Mouse (Mus musculus) cortical plate, adult 2 months (tissue): ENCODE results near the gene Ifi205.
"Not testable (repeated sequence)": the region's sequence is repeated elsewhere in the genome, so short reads cannot be mapped to it uniquely, and the experiment has no call there.

ENCODE experiments used
- CTCF ChIP-seq: fragments of 200-500 bp; IDR thresholded peaks from 2 replicates; pipeline ENCODE4 v1.5.1; 2011; ENCODE audit warnings: mild to moderate bottlenecking, control low read depth, low read length; ENCODE audit not compliant: insufficient read depth; ENCODE audit errors: extremely low read depth
- POLR2A ChIP-seq: fragments of 200-500 bp; IDR thresholded peaks from 2 replicates; pipeline ENCODE4 v1.6.1; 2011; ENCODE audit warnings: mild to moderate bottlenecking, low read length, control low read depth; ENCODE audit not compliant: insufficient read depth; ENCODE audit errors: extremely low read depth

- TF ChIP-seq POLR2A, CTCF: not testable (repeated sequence)
Observed at GRCm38 (mm10) chr1:174007050-174007449, 24.6 kb downstream of the Ifi205 start.
